Mouse (Mus musculus): ENCODE results near the gene Sf3a1. TPM values are rescaled to one million over a fixed set of nuclear protein-coding genes. Genes with fewer than 3 reads are reported as not detected.

Sf3a1 gene
- polyA plus RNA-seq, 1 experiment from 2014 or later: 16.5 TPM

GRCm38 (mm10) chr11:4187318-4187700, 27.2 kb downstream of the Sf3a1 start:
- ATAC-seq: no peak

GRCm38 (mm10) chr11:4189182-4189581, 29.0 kb downstream of the Sf3a1 start:
- no peak for TF ChIP-seq CTCF (IDR thresholded peaks at IDR 0.05; ENCODE audit: low read depth)
- Histone ChIP-seq H3K9me3 (ENCODE audit: control insufficient read depth) (no peaks in the 10 kb centered on the region), H3K4me1 (replicated peaks; ENCODE audit: control insufficient read depth, insufficient read depth, low read length) (peaks cover 12% of the 10 kb centered on the region; the same call in 1 of the 2 replicates), H3K4me3 (ENCODE audit: low read depth, low read length) (no peak overlapping the region), H3K27me3 (replicated peaks; ENCODE audit: control insufficient read depth, insufficient read depth, low read length) (no peaks in the 10 kb centered on the region), H3K36me3 (ENCODE audit: control insufficient read depth, insufficient read depth) (no peaks in the 10 kb centered on the region), H3K27ac (ENCODE audit: low read depth, low read length) (0 out of 2 replicates have a peak overlapping the region, but pooled peaks have one; percentile 9), H3K9ac (ENCODE audit: low read depth, low read length) (0 out of 2 replicates have a peak overlapping the region, but pooled peaks have one; percentile 93), H3K4me2 (replicated peaks; ENCODE audit: low read depth) (peak overlapping the region; percentile 81; the same call in 1 of the 2 replicates)
- ATAC-seq: no peak
- 53% methylated on average over 6 of the region's 6 CpGs for WGBS

More at GRCm38 (mm10) chr11:4187318-4187700, 27.2 kb downstream of the Sf3a1 start:
- TF ChIP-seq CTCF (IDR thresholded peaks at IDR 0.05; ENCODE audit: low read depth): no peak
- 7% methylated on average over 9 of the region's 9 CpGs for WGBS
- no peaks in the 10 kb centered on the region for H3K27me3 ChIP-seq (replicated peaks; ENCODE audit: control insufficient read depth, insufficient read depth, low read length)
- peak overlapping the region; percentile 81 for H3K4me2 ChIP-seq (replicated peaks; ENCODE audit: low read depth)
- no peaks in the 10 kb centered on the region for H3K36me3 ChIP-seq (ENCODE audit: control insufficient read depth, insufficient read depth)
- peak overlapping the region; percentile 84 for H3K27ac ChIP-seq (ENCODE audit: low read depth, low read length)
- H3K9me3 ChIP-seq (ENCODE audit: control insufficient read depth): no peaks in the 10 kb centered on the region
- H3K4me3 ChIP-seq (ENCODE audit: low read depth, low read length): peak overlapping the region; percentile 94
- H3K9ac ChIP-seq (ENCODE audit: low read depth, low read length): peak overlapping the region; percentile 93
- peaks cover 5% of the 10 kb centered on the region; the same call in 1 of the 2 replicates for H3K4me1 ChIP-seq (replicated peaks; ENCODE audit: control insufficient read depth, insufficient read depth, low read length)

GRCm38 (mm10) chr11:4190677-4191076, 30.5 kb downstream of the Sf3a1 start:
- Histone ChIP-seq H3K4me1 (replicated peaks; ENCODE audit: control insufficient read depth, insufficient read depth, low read length) (peaks cover 12% of the 10 kb centered on the region; the same call in 1 of the 2 replicates), H3K27me3 (replicated peaks; ENCODE audit: control insufficient read depth, insufficient read depth, low read length) (no peaks in the 10 kb centered on the region), H3K4me2 (replicated peaks; ENCODE audit: low read depth) (no peak overlapping the region), H3K9ac (ENCODE audit: low read depth, low read length) (peak overlapping the region; percentile 38; the same call in 1 of the 2 replicates), H3K27ac (ENCODE audit: low read depth, low read length) (no peak overlapping the region), H3K36me3 (ENCODE audit: control insufficient read depth, insufficient read depth) (no peaks in the 10 kb centered on the region), H3K4me3 (ENCODE audit: low read depth, low read length) (no peak overlapping the region), H3K9me3 (ENCODE audit: control insufficient read depth) (no peaks in the 10 kb centered on the region)
- no peak for ATAC-seq
- TF ChIP-seq CTCF (IDR thresholded peaks at IDR 0.05; ENCODE audit: low read depth): no peak
- WGBS: 76% methylated on average over 3 of the region's 3 CpGs

- Histone ChIP-seq H3K27ac (ENCODE audit: low read depth, low read length) (peak overlapping the region; percentile 54; the same call in 1 of the 2 replicates), H3K4me2 (replicated peaks; ENCODE audit: low read depth) (no peak overlapping the region), H3K4me3 (ENCODE audit: low read depth, low read length) (no peak overlapping the region), H3K9me3 (ENCODE audit: control insufficient read depth) (no peaks in the 10 kb centered on the region), H3K9ac (ENCODE audit: low read depth, low read length) (no peak overlapping the region), H3K36me3 (ENCODE audit: control insufficient read depth, insufficient read depth) (no peaks in the 10 kb centered on the region), H3K4me1 (replicated peaks; ENCODE audit: control insufficient read depth, insufficient read depth, low read length) (peaks cover 12% of the 10 kb centered on the region; the same call in 1 of the 2 replicates), H3K27me3 (replicated peaks; ENCODE audit: control insufficient read depth, insufficient read depth, low read length) (no peaks in the 10 kb centered on the region)
- no peak for TF ChIP-seq CTCF (IDR thresholded peaks at IDR 0.05; ENCODE audit: low read depth)
- WGBS: 76% methylated on average over 3 of the region's 3 CpGs
- no peak for ATAC-seq
Measured at GRCm38 (mm10) chr11:4192757-4193156, 32.6 kb downstream of the Sf3a1 start.

- H3K36me3 ChIP-seq (ENCODE audit: control insufficient read depth, insufficient read depth): no peaks in the 10 kb centered on the region
- ATAC-seq: no peak
- no peak for TF ChIP-seq CTCF (IDR thresholded peaks at IDR 0.05; ENCODE audit: low read depth)
- H3K27me3 ChIP-seq (replicated peaks; ENCODE audit: control insufficient read depth, insufficient read depth, low read length): no peaks in the 10 kb centered on the region
- no peak overlapping the region for H3K4me2 ChIP-seq (replicated peaks; ENCODE audit: low read depth)
- H3K9ac ChIP-seq (ENCODE audit: low read depth, low read length): no peak overlapping the region
- H3K4me3 ChIP-seq (ENCODE audit: low read depth, low read length): no peak overlapping the region
- peaks cover 12% of the 10 kb centered on the region; the same call in 1 of the 2 replicates for H3K4me1 ChIP-seq (replicated peaks; ENCODE audit: control insufficient read depth, insufficient read depth, low read length)
- H3K9me3 ChIP-seq (ENCODE audit: control insufficient read depth): no peaks in the 10 kb centered on the region
- peak overlapping the region; percentile 54 for H3K27ac ChIP-seq (ENCODE audit: low read depth, low read length)
Measured at GRCm38 (mm10) chr11:4193420-4193819, 33.3 kb downstream of the Sf3a1 start.

GRCm38 (mm10) chr11:4195597-4196031, 35.5 kb downstream of the Sf3a1 start:
- no peak for TF ChIP-seq CTCF (IDR thresholded peaks at IDR 0.05; ENCODE audit: low read depth)
- H3K4me1 ChIP-seq (replicated peaks; ENCODE audit: control insufficient read depth, insufficient read depth, low read length): 0 out of 2 replicates have a peak, but pooled peaks cover 7% of the 10 kb centered on the region
- WGBS: 64% methylated on average over 3 of the region's 3 CpGs
- H3K27me3 ChIP-seq (replicated peaks; ENCODE audit: control insufficient read depth, insufficient read depth, low read length): no peaks in the 10 kb centered on the region
- no peak overlapping the region for H3K9ac ChIP-seq (ENCODE audit: low read depth, low read length)
- H3K4me3 ChIP-seq (ENCODE audit: low read depth, low read length): no peak overlapping the region
- H3K4me2 ChIP-seq (replicated peaks; ENCODE audit: low read depth): no peak overlapping the region
- no peaks in the 10 kb centered on the region for H3K9me3 ChIP-seq (ENCODE audit: control insufficient read depth)
- no peaks in the 10 kb centered on the region for H3K36me3 ChIP-seq (ENCODE audit: control insufficient read depth, insufficient read depth)
- peak overlapping the region; percentile 75 for H3K27ac ChIP-seq (ENCODE audit: low read depth, low read length)
- no peak for ATAC-seq
